Mouse (Mus musculus): ENCODE measurements around the gene Hes7.

Hes7 gene

DNA sequence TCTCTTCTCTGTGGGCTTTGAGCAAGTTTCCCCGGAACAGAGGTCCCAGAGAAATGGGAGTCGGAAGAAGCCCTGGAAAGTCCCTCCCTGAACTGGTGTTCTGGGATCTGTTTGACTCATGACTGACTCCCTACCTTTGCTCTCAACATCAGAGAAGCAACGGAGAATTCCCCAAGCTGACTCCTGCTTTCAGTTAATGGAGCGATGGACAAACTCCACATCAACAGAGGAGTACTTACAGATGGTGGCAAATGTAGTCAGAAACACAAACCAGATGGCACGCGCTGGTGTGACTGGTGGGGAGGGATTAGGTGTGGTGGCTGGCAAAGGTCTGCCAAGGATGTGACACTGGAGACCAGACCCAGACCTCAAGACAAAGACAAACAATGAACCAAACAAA lies 30.8 kb downstream of the Hes7 start:
- no peak for DNase-seq

DNA sequence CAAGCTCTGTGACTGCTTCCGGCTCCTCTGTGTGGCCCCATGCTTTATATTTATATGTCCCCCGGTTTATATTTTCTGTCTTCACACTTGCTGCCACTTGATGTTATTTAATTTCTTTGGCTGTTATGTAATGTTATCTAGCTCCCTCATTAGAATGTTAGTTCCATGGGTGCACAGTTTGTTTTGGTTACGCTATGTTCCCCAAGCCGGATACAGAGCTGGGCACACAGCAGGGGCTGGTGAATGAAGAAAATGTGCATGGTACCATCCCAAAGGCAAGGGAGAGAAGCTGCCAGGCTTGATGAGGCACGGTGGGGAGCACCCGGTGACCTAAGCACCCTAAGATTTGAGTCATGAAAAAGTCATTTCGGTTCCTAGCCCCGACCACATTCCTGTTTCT lies 33.6 kb downstream of the Hes7 start:
- no peak for DNase-seq

DNA sequence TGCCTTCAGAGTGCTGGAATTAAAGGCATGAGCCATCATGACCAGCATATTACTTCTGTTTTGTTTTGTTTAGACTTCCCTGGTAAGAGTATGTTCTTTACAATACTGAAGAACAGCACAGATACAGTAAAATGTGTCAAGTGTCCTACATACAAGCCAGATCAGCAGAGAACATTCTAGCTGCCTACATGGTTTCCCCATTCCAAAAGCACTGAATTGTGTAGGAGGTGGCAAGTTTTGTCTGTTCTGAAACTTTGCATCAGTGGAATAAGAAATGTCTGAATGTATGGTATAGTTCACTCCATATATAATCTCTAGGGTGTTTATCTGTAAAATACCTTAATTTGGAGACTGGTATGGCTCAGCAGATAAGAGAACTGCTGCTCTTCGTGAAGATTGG lies 35.1 kb downstream of the Hes7 start:
- no peak for DNase-seq

DNA sequence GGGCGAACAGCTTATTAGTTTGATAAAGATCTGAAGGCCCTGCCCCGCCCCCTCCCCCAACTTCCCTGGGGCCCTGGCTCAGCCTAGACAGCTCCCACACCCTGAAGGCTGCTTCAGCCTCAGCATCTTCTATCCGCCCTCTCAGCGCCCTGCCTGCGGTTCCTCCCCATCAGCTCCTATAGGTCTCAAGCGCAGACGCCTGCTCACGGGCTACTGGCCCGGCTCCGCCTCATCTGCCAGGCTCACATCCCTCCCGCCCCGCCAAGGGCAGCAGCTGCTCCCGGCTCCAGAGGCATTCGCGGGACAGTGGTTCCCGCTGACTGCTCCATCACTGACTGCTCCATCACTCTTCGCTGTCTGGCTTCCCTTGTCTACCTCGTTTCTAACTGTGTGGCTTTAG lies 36.6 kb downstream of the Hes7 start, which contains the start of gene Alox12b:
Gene Alox12b, plus strand, starts transcription at position 190 of the 400 bp plus-strand sequence.
- DNase-seq: peak in 1 of 2 experiments; percentile 16

DNA sequence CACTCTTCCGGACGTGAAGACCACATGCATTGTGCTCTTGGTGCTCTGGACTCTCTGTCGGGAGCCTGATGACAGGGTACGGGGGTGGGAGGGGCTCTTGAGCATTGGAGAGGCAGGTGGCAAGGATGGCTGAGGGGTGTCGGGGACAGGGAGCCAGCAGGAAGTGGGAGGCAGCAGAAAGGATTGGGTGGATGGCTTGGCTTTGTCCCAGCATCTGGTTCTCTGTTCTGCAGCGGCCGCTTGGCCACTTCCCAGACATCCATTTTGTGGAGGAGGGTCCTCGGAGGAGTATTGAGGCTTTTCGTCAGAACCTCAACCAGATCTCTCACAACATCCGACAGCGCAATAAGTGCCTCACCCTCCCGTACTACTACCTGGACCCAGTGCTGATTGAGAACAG lies 49.1 kb downstream of the Hes7 start:
- DNase-seq: peak in 1 of 2 experiments; percentile 12

DNA sequence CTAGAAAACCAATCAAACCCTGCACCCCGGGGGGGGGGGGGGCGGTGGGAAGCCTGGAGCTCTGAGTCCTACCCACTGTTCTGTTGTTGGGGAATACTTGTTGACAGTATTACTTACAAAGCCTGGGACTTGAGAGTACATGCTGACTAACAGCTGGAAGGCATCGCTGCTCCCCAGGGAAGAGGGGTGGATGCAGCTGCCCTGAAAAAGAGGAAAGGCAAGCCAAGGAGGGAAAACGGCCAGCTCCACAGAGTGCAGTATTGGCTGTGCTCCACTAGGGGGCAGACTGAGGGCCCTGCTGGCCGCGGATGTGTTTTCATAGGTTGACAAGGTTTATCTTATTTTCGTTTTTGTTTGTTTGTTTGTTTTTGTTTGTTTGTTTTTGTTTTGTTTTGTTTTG lies 51.4 kb downstream of the Hes7 start:
- DNase-seq: peak; percentile 77 to 84

DNA sequence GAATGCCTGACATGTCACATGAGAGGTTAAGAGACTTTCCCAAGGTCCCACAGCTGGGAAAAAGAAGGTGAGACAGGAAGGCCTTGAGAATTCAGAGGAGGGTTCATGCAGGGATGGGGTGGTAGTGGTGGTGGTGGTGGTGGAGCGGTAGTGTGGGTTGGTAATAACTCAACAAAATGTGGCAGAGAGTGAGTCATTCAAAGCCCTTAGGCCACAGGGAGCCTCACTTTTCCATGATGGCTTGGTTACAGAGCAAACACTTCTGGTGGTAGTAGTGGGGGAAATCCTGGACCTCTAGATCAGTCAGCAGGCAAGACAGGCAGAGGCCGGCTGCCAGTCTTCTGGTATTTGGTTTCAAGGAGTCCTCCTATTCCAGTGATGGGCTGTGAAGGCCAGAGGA lies 52.4 kb downstream of the Hes7 start:
- no peak for DNase-seq

Data from lung, postnatal 4 days (tissue).